Mouse (Mus musculus): ENCODE results near the gene Paqr7. TPM values are rescaled to one million over a fixed set of nuclear protein-coding genes. Genes with fewer than 3 reads are reported as not detected.

The Paqr7 gene
- total and polyA plus RNA-seq, 3 experiments, result 0.19 to 2.4 TPM; not detected in 1

DNA sequence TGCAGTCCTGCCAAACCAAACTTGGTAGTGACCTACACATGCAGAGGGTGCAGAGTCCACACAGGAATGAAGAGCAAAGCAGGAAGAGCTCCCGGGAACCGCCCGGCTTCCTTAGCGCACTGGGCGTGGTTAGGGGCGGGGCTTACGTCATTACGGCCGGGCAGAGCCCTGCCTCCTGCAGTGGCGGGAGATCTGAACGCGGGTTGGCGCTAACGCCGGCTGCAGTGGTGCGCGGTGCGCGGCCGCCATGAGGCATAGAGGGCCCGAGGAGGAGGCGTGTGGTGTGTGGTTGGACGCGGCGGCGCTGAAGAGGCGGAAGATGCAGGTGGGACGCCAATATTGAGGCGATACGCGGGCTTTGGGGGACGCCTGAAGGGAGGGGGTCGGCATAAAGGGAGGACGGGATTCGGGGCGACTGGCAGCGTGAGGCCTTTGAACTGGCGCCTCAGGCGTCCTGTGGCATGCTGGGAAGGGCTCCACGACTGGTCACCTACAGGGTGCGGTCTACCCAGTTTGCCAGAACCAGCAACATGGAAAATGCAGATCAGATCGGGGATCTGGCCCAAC is 14.4 kb downstream of the Paqr7 start, which contains the start of gene Aunip:
Aunip (plus strand) TSS at position 155 of the 567 bp plus-strand sequence.
- Histone ChIP-seq H3K4me1 (ENCODE audit: control insufficient read depth in 1 of 2, insufficient read depth in 2 of 2, low read length in 2 of 2) (peaks cover 16 to 23% of the 10 kb centered on the region in 2 experiments), H3K27me3 (ENCODE audit: control insufficient read depth in 1 of 2, insufficient read depth in 2 of 2, low read length in 2 of 2) (no peaks in the 10 kb centered on the region), H3K4me3 (ENCODE audit: control insufficient read depth in 1 of 2, insufficient read depth in 1 of 2, low read depth in 2 of 2, low read length in 2 of 2) (peak within 1 kb of the TSS; percentile 73 to 80), H3K9ac (ENCODE audit: control insufficient read depth, low read depth, low read length, poor library complexity, severe bottlenecking) (peak within 1 kb of the TSS; percentile 77), H3K27ac (ENCODE audit: control insufficient read depth, low read depth, low read length) (peak within 1 kb of the TSS; percentile 43), H3K36me3 (ENCODE audit: control insufficient read depth in 1 of 2, insufficient read depth in 2 of 2, low read length in 2 of 2) (peaks cover 0 to 20% of the 10 kb centered on the region in 2 experiments; a peak in 3 of 4 replicates), H3K79me2 (ENCODE audit: control insufficient read depth, insufficient read depth, low read length, poor library complexity) (peaks cover 24% of the 10 kb centered on the region), H3K9me3 (replicated peaks; ENCODE audit: insufficient read depth, low read length) (no peaks in the 10 kb centered on the region)
- no peak for TF ChIP-seq SMC3 (IDR thresholded peaks at IDR 0.05; ENCODE audit: low read depth, low read length)
- TF ChIP-seq HCFC1 (IDR thresholded peaks at IDR 0.05; ENCODE audit: low read depth, low read length), result peak; percentile 58
- TF ChIP-seq ELF1 (IDR thresholded peaks at IDR 0.05; ENCODE audit: low read depth, low read length), result no peak
- TF ChIP-seq MAX (IDR thresholded peaks at IDR 0.05; ENCODE audit: low read length), result peak; percentile 25; the same call in 1 of the 2 replicates
- TF ChIP-seq E2F4 (IDR thresholded peaks at IDR 0.05; ENCODE audit: borderline replicate concordance, low read depth, low read length), result peak; percentile 78; the same call in 1 of the 2 replicates
- peak; percentile 62 for TF ChIP-seq NELFE (IDR thresholded peaks at IDR 0.05; ENCODE audit: low read depth, low read length)
- TF ChIP-seq POLR2A (IDR thresholded peaks at IDR 0.05; ENCODE audit: control insufficient read depth in 1 of 2, insufficient read depth in 1 of 2, low read depth in 1 of 2, low read length in 2 of 2, poor library complexity in 1 of 2), result peak; percentile 86 to 88
- 0 out of 2 replicates have a peak, but pooled peaks have one; percentile 10 for TF ChIP-seq MXI1 (IDR thresholded peaks at IDR 0.05; ENCODE audit: low read depth, low read length)
- peak; percentile 93 for DNase-seq (ENCODE audit: low read depth, low spot score)

DNA sequence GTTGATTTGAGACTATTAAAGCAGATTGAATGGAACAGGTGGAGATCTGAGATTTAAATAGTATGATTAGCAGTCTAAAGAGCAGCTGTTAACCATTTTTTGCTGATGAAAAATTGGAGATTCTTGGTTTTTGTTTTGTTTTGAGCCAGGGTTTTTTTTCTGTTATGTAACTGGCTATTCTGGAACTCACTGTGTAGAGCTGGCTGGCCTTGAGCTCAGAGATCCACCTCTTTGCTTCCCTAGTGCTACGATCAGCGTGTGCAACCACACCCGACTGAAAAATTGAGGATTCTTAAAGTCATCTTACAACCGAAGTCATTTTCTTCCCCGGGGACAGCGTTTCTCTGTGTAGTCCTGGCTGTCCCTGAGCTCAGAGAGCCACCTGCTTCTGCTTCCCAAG is 15.2 kb downstream of the Paqr7 start:
- no peaks in the 10 kb centered on the region for H3K27me3 ChIP-seq (ENCODE audit: control insufficient read depth in 1 of 2, insufficient read depth in 2 of 2, low read length in 2 of 2)
- peaks cover 0 to 17% of the 10 kb centered on the region in 2 experiments; a peak in 3 of 4 replicates for H3K36me3 ChIP-seq (ENCODE audit: control insufficient read depth in 1 of 2, insufficient read depth in 2 of 2, low read length in 2 of 2)
- H3K9ac ChIP-seq (ENCODE audit: control insufficient read depth, low read depth, low read length, poor library complexity, severe bottlenecking), result peak overlapping the region; percentile 77
- peak overlapping the region; percentile 5; the same call in 1 of the 2 replicates for H3K27ac ChIP-seq (ENCODE audit: control insufficient read depth, low read depth, low read length)
- peak; percentile 32 for DNase-seq (ENCODE audit: low read depth, low spot score)
- H3K4me1 ChIP-seq (ENCODE audit: control insufficient read depth in 1 of 2, insufficient read depth in 2 of 2, low read length in 2 of 2), result peaks cover 16 to 19% of the 10 kb centered on the region in 2 experiments
- TF ChIP-seq CTCF (IDR thresholded peaks at IDR 0.05 in 2 of 3, conservative IDR thresholded peaks at IDR 0.05 in 1 of 3; ENCODE audit: control insufficient read depth in 1 of 3, insufficient read depth in 1 of 3, low read depth in 2 of 3, low read length in 3 of 3, poor library complexity in 1 of 3, severe bottlenecking in 1 of 3) (no peak), CHD1 (IDR thresholded peaks at IDR 0.05; ENCODE audit: low read depth, low read length) (no peak), RAD21 (IDR thresholded peaks at IDR 0.05; ENCODE audit: low read depth, low read length) (no peak), JUND (IDR thresholded peaks at IDR 0.05; ENCODE audit: low read depth, low read length) (no peak), ZKSCAN1 (IDR thresholded peaks at IDR 0.05; ENCODE audit: low read depth, low read length) (no peak), ETS1 (IDR thresholded peaks at IDR 0.05; ENCODE audit: low read depth, low read length) (no peak), USF2 (IDR thresholded peaks at IDR 0.05; ENCODE audit: borderline replicate concordance in 1 of 2, insufficient read depth in 1 of 2, low read depth in 1 of 2, low read length in 2 of 2) (no peak), E2F4 (IDR thresholded peaks at IDR 0.05; ENCODE audit: borderline replicate concordance, low read depth, low read length) (no peak), EP300 (IDR thresholded peaks at IDR 0.05; ENCODE audit: low read depth in 1 of 2, low read length in 2 of 2) (no peak), KAT2A (conservative IDR thresholded peaks at IDR 0.05; ENCODE audit: low read depth, low read length) (no peak), MXI1 (IDR thresholded peaks at IDR 0.05; ENCODE audit: low read depth, low read length) (no peak), MYB (IDR thresholded peaks at IDR 0.05; ENCODE audit: low read depth, low read length) (no peak)
- peaks cover 24% of the 10 kb centered on the region for H3K79me2 ChIP-seq (ENCODE audit: control insufficient read depth, insufficient read depth, low read length, poor library complexity)
- H3K4me3 ChIP-seq (ENCODE audit: control insufficient read depth in 1 of 2, insufficient read depth in 1 of 2, low read depth in 2 of 2, low read length in 2 of 2), result peak overlapping the region; percentile 39 to 73
- H3K9me3 ChIP-seq (replicated peaks; ENCODE audit: insufficient read depth, low read length), result no peaks in the 10 kb centered on the region

Measured in MEL (cell line).